Mouse (Mus musculus) heart, embryonic 16.5 days (tissue): ENCODE measurements at regions not wholly inside any gene's neighbourhood (a gene's known extent, or its start where the extent isn't known, plus 50 kb on each side); places are given as distances from the start of the nearest gene placed in this dataset.

ENCODE experiments used
- ATAC-seq: fragments of 200-750 bp; cut with Nextera tagmentation; replicated peaks from 2 replicates; pipeline ENCODE4 v1.8.0; 2017; ENCODE audit warnings: moderate number of reproducible peaks; ENCODE audit not compliant: insufficient read depth, low FRiP score; ENCODE audit errors: extremely low read depth
- H3K27ac ChIP-seq: fragments of 300-500 bp; sonication (generic); 2 replicates; pipeline ENCODE4 v1.5.1; 2014; ENCODE audit warnings: mild to moderate bottlenecking, low read length, control low read depth, moderate library complexity
- H3K27me3 ChIP-seq: fragments of 300-500 bp; sonication (generic); 2 replicates; pipeline ENCODE4 v1.6.1; 2014; ENCODE audit warnings: low read length, mixed read lengths; ENCODE audit not compliant: control insufficient read depth, insufficient read depth
- H3K36me3 ChIP-seq: fragments of 300-500 bp; sonication (generic); 2 replicates; pipeline ENCODE4 v1.6.1; 2014; ENCODE audit not compliant: control insufficient read depth, insufficient read depth
- H3K4me1 ChIP-seq: fragments of 300-500 bp; sonication (generic); 2 replicates; pipeline ENCODE4 v1.6.1; 2014; ENCODE audit warnings: low read length, mixed read lengths; ENCODE audit not compliant: control insufficient read depth, insufficient read depth
- H3K4me2 ChIP-seq: fragments of 300-500 bp; sonication (generic); 2 replicates; pipeline ENCODE4 v1.6.1; 2014; ENCODE audit warnings: low read depth, mild to moderate bottlenecking, control low read depth, low read length
- H3K4me3 ChIP-seq: fragments of 300-500 bp; sonication (generic); 2 replicates; pipeline ENCODE4 v1.5.1; 2014; ENCODE audit warnings: mild to moderate bottlenecking, control low read depth, low read length
- H3K9ac ChIP-seq: fragments of 300-500 bp; sonication (generic); 2 replicates; pipeline ENCODE4 v1.6.1; 2014; ENCODE audit warnings: low read length, control low read depth
- H3K9me3 ChIP-seq: fragments of 300-500 bp; sonication (generic); replicated peaks from 2 replicates; pipeline ENCODE4 v1.6.1; 2016; ENCODE audit warnings: low read length; ENCODE audit not compliant: control insufficient read depth
- WGBS: fragments of 180-500 bp; shearing (Covaris S2); extraction: QIAGEN DNeasy Blood & Tissue Kit; methylation state at CpG from one replicate; pipeline ENCODE4 v1.1.7; 2014; 5-methylcytosine and 5-hydroxymethylcytosine counted together

DNA sequence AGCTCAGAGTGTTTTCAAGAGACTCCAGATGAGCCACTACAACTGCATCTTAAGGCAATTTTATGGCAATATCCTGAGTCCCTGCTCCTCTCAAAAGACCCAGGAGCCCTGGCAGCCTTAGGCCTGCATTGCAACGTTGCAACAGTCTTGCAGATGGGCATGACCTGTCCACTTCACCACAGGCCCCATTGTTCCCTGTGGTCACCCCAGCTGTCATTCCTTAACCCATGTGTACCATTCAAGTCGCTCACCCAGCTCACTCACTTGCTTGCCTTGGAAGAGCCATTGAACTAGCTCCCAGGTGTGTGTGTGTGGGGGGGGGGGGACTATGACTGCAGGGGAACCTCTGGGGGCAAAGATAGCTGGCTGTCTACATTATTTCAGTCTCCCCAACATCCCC, 110.8 kb downstream of the Efnb1 start:
- Histone ChIP-seq H3K27me3 (peaks cover 5% of the 10 kb centered on the region; the same call in 1 of the 2 replicates), H3K36me3 (no peaks in the 10 kb centered on the region), H3K4me2 (no peak overlapping the region), H3K4me3 (no peak overlapping the region), H3K9me3 (no peaks in the 10 kb centered on the region), H3K27ac (no peak overlapping the region), H3K4me1 (peaks cover 2% of the 10 kb centered on the region), H3K9ac (no peak overlapping the region)
- 75% methylated on average over 2 of the region's 2 CpGs for WGBS
- no peak for ATAC-seq

DNA sequence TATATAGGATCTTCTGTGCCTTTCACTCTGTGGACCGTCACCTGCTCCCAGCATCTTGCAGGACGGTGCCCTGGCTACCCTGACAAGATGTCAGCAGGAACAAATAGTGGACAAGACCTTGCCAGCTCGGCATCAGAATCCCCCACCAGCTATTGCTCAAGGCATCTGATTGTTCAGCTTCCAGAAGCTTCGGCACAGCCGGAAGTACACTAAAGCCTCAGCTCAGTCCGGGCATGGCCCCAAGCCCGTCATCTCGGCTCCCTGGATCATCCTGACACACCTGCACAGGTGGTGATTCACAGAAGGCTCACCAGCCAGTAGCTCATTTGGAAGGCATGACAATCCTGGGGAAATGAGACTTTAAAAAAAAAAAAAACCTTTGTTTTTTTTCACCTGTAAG, 110.1 kb downstream of the Efnb1 start:
- Histone ChIP-seq H3K9ac (no peak overlapping the region), H3K27ac (no peak overlapping the region), H3K9me3 (no peaks in the 10 kb centered on the region), H3K36me3 (no peaks in the 10 kb centered on the region), H3K27me3 (peaks cover 5% of the 10 kb centered on the region; the same call in 1 of the 2 replicates), H3K4me1 (peaks cover 6% of the 10 kb centered on the region), H3K4me2 (no peak overlapping the region), H3K4me3 (no peak overlapping the region)
- ATAC-seq = no peak
- WGBS = 83% methylated on average over 8 of the region's 8 CpGs

DNA sequence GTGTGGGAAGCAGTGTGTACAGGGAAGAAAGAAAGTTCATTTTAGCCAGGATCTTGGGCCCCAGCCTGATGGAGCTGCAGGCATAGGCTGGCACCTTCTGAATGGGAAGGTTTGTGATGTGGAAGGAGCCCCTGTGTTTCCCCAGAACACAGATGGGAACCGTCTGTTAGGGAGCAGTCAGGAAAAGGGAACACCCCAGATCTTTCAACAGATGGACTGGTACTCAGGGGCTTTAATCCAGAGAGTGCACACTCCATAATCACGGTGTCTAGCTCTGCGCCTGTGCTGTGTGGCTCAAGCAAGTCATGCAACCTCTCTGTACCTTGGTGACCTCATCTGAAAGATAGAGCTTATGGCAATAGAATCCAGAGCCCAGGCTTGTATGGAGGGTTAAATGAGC, 109.6 kb downstream of the Efnb1 start:
- no peak for ATAC-seq
- Histone ChIP-seq H3K4me1 (peaks cover 6% of the 10 kb centered on the region), H3K27me3 (peaks cover 5% of the 10 kb centered on the region; the same call in 1 of the 2 replicates)

DNA sequence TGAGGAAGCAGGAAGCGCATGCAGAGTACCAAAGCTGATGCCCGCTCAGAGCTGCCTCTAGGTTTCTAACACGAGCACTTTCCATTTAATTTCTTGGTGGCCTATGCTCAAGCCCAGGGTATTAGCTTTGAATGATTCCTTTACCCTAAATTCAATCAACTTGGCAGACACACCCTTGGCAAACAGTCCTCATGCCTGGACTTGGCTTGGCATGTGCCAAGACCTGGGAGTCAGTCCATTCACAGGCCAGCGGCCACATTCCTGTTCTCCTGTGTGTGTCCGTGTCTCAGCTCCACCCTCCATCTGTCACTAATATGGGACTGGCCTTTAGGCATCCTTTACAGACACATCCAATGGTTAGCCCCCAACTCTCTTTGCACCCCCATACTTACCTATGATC, 107.3 kb downstream of the Efnb1 start:
- Histone ChIP-seq H3K9ac (no peak overlapping the region), H3K36me3 (no peaks in the 10 kb centered on the region), H3K9me3 (no peaks in the 10 kb centered on the region), H3K27me3 (peaks cover 2% of the 10 kb centered on the region; the same call in 1 of the 2 replicates), H3K4me3 (no peak overlapping the region), H3K4me2 (no peak overlapping the region), H3K27ac (no peak overlapping the region), H3K4me1 (peaks cover 6% of the 10 kb centered on the region)
- no peak for ATAC-seq
- WGBS = 89% methylated on average over 5 of the region's 5 CpGs

More for the DNA sequence above, 109.6 kb downstream of the Efnb1 start:
- no peak overlapping the region for H3K4me3 ChIP-seq
- no peak overlapping the region for H3K9ac ChIP-seq
- H3K4me2 ChIP-seq = no peak overlapping the region
- H3K36me3 ChIP-seq = no peaks in the 10 kb centered on the region
- WGBS = 85% methylated on average over 3 of the region's 3 CpGs
- no peak overlapping the region for H3K27ac ChIP-seq
- H3K9me3 ChIP-seq = no peaks in the 10 kb centered on the region

DNA sequence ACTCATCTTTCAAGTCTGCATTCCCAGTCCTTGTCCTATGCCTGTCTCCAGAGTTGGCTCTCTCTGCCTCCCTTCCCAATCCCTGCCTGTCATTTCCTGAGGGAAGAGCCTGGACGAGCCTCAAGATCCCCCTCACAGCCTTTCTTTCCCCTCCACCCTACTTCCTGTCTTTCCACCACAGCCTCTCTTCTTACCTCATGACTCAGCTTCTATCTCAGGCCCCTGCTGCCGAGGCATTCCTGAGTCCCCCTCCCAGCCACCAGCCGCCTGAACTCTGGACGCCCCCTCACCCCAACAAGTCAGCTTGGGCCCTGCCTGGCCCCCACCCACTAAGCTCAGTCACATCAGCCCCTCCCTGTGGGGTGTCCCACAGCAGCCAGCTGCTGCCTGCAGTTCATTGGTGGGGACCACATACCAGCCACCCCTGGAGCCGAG, 105.8 kb downstream of the Efnb1 start:
- Histone ChIP-seq H3K4me2 (no peak overlapping the region), H3K9ac (no peak overlapping the region), H3K36me3 (no peaks in the 10 kb centered on the region), H3K27ac (peak overlapping the region; percentile 14), H3K4me3 (no peak overlapping the region), H3K4me1 (peaks cover 6% of the 10 kb centered on the region), H3K9me3 (no peaks in the 10 kb centered on the region), H3K27me3 (peaks cover 3% of the 10 kb centered on the region; the same call in 1 of the 2 replicates)
- no peak for ATAC-seq
- 32% methylated on average over 5 of the region's 5 CpGs for WGBS

DNA sequence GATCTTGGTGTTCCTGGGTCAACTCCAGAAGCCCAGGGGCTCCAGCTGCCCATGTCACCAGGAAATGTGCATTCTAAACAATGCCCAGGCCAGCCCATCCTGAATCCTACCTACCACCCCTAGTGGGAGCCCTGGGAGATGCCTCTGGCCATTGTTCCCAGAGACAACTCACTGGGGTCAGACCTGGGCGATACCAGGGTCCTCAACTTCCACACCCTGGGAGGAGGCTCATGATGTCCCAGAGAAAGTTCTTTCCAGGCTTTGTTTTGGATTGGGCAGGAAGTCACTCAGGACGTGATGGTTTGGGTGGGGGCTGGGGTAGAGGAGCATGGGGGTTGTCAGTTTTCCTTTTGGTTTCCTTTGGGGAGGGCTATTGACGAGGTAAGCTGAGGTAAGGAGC, 97.1 kb downstream of the Efnb1 start:
- Histone ChIP-seq H3K4me3 (no peak overlapping the region), H3K36me3 (no peaks in the 10 kb centered on the region), H3K9me3 (no peaks in the 10 kb centered on the region), H3K4me2 (no peak overlapping the region), H3K27ac (no peak overlapping the region), H3K4me1 (no peaks in the 10 kb centered on the region), H3K27me3 (peaks cover 9% of the 10 kb centered on the region), H3K9ac (no peak overlapping the region)
- ATAC-seq = no peak
- WGBS = 67% methylated on average over 3 of the region's 3 CpGs

DNA sequence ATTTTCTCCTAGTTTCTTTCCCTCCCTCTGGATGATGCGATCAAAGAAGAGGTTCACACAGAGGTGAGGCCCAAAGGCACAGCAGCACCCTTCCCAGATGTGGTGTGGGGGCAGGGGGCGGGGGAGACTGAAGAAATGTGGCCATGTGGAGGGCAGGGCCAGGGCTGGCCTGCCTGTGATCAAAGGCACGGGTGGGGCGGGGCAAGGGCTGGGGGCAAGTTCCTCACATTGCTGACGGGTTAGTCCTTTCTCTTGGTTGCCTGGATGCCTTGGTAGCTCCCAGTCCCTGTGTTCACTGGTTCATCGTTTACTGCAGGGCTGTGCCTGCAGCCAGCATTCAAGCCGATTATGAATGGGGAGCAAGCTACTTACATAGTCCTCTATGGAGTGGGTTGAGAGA, 96.4 kb downstream of the Efnb1 start:
- H3K9ac ChIP-seq = no peak overlapping the region
- H3K27ac ChIP-seq = no peak overlapping the region
- no peaks in the 10 kb centered on the region for H3K4me1 ChIP-seq
- no peaks in the 10 kb centered on the region for H3K36me3 ChIP-seq
- WGBS = 63% methylated on average over 7 of the region's 7 CpGs
- no peaks in the 10 kb centered on the region for H3K9me3 ChIP-seq
- ATAC-seq = no peak
- H3K4me3 ChIP-seq = no peak overlapping the region
- peaks cover 9% of the 10 kb centered on the region for H3K27me3 ChIP-seq
- H3K4me2 ChIP-seq = no peak overlapping the region

DNA sequence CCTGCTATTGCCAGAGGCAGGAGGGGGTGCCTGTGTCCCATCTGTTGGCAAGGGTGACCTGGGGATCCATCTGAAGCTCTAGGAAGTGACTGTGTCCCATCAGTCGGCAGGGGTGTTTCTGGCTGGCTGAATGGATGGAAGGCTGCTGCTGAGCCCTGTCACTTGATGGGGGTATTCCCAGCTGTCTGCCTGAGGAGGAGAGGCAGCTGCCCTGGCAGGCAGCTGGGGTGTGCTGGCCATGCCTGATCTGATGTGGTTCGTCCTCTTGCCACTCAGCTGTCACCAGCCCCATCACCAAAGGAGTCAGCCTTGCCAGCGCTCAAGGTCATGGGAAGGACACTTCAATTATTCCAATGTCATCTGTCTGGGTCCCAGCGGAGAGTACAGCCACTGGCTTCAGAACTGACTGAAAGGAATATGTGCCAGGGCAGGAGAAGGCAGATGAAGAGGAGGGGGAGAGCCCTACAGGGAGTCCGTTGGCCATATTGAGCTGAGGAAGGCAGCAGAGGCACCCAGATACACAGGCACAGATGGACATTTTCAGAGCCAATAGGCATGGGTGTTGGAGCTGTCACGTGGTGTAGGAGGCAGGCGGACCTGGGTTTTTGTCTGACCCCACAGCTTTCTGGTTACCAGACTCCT, 89.3 kb downstream of the Efnb1 start:
- Histone ChIP-seq H3K4me1 (peaks cover 4% of the 10 kb centered on the region; the same call in 1 of the 2 replicates), H3K4me2 (no peak overlapping the region), H3K4me3 (no peak overlapping the region), H3K9ac (no peak overlapping the region), H3K9me3 (no peaks in the 10 kb centered on the region), H3K36me3 (no peaks in the 10 kb centered on the region), H3K27me3 (peaks cover 4% of the 10 kb centered on the region; the same call in 1 of the 2 replicates), H3K27ac (peak overlapping the region; percentile 10; the same call in 1 of the 2 replicates)
- 46% methylated on average over 7 of the region's 7 CpGs for WGBS
- no peak for ATAC-seq

DNA sequence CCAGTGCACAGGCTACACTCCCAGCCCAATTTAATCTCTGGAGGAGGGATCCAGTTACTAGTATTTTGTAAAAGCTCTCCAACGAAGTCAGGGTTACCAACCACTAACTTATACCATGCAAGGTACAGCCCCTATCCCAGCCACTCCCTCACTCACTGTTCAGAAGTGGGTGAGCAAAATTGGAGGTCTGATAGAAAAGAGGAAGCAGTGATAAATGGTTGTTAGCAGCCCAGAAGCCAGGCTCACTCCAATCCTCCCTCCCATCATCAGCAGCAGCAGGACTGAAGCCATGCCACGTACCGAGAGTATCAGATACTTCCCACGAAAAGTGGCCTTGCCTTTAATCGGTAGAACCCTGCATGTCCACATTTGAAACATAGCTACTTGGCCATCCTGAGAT, 86.1 kb downstream of the Efnb1 start:
- Histone ChIP-seq H3K9ac (no peak overlapping the region), H3K36me3 (no peaks in the 10 kb centered on the region), H3K9me3 (no peaks in the 10 kb centered on the region), H3K4me1 (peaks cover 4% of the 10 kb centered on the region; the same call in 1 of the 2 replicates), H3K27ac (no peak overlapping the region), H3K4me2 (no peak overlapping the region), H3K27me3 (peaks cover 9% of the 10 kb centered on the region), H3K4me3 (no peak overlapping the region)
- 71% methylated on average over 5 of the region's 5 CpGs for WGBS
- no peak for ATAC-seq
